Mouse (Mus musculus): ENCODE measurements around the gene Ppfibp2. TPM values are rescaled to one million over a fixed set of nuclear protein-coding genes. Genes with fewer than 3 reads are reported as not detected.
A peak's percentile ranks its signal among the peaks of the same experiment; 100 is the strongest.

Ppfibp2 gene
- total RNA-seq, 1 experiment from 2014 or later, result 14.3 TPM

DNA sequence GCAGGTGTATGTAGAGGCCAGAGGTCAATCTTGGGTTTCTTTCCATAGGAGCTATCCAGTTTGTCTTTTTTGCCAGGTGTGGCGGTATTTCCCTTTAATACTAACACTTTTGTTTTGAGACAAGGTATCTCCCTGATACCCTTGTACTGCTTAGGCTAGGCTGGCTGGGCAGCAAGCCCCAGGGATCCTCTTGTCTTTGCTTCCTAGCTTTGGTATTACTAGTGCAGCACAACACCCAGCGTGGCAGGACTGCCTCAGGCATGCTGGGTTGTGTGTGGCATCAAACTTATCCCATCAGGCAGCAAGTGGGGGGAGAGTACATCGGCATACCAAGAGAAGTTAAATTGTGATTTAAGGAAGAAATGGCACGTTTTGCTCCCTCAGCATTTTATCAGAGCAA, 7.5 kb downstream of the Ppfibp2 start:
- 0 out of 4 replicates have a peak, but pooled peaks of 1 of the 2 experiments have one; percentile 29 for ATAC-seq (replicated peaks in 1 of 2; ENCODE audit: insufficient read depth in 1 of 2, low FRiP score in 2 of 2, low TSS enrichment in 1 of 2, low read depth in 1 of 2, poor library complexity in 2 of 2, severe bottlenecking in 2 of 2)

DNA sequence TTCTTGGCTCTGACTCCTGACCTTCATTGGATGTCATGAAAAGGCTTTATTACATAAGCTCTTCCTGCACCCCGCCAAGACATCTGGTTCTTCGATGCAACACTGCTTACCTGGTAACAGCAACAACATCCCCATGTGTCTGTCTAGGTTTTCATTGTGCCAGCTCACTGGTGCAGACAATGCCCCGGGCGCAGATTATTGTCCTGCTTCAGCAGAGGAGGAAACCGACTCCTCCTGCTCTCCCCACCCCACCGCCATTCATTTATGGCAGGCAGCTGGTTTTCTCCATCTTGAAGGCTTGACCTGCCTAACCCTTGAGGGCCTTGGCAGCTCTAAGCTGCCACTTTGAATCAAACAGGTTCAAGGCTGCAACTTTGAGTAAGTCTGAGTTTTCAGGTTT, 7.9 kb downstream of the Ppfibp2 start:
- ATAC-seq (replicated peaks in 1 of 2; ENCODE audit: insufficient read depth in 1 of 2, low FRiP score in 2 of 2, low TSS enrichment in 1 of 2, low read depth in 1 of 2, poor library complexity in 2 of 2, severe bottlenecking in 2 of 2), result no peak

DNA sequence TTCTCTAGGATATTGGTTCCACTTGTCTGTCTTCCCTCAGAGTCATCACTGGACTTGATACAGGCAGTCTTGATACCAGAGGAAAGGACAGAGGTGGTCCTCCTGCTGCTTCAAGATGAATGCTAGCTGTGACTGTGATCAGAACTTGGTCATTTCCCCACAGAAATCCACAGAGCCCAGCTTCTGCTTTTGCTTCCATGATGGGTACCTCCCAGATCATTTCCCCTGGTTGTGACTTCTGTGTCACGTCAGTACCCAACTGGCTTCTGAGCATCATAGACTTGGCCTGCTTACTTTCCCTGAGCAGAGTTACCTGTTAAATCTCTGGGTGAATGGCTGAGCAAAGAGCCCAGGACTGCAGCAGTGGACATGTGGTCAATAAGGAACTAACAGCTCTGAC, 12.8 kb downstream of the Ppfibp2 start:
- peak; percentile 31 to 46; a peak in 2 of 4 replicates for ATAC-seq (replicated peaks in 1 of 2; ENCODE audit: insufficient read depth in 1 of 2, low FRiP score in 2 of 2, low TSS enrichment in 1 of 2, low read depth in 1 of 2, poor library complexity in 2 of 2, severe bottlenecking in 2 of 2)

DNA sequence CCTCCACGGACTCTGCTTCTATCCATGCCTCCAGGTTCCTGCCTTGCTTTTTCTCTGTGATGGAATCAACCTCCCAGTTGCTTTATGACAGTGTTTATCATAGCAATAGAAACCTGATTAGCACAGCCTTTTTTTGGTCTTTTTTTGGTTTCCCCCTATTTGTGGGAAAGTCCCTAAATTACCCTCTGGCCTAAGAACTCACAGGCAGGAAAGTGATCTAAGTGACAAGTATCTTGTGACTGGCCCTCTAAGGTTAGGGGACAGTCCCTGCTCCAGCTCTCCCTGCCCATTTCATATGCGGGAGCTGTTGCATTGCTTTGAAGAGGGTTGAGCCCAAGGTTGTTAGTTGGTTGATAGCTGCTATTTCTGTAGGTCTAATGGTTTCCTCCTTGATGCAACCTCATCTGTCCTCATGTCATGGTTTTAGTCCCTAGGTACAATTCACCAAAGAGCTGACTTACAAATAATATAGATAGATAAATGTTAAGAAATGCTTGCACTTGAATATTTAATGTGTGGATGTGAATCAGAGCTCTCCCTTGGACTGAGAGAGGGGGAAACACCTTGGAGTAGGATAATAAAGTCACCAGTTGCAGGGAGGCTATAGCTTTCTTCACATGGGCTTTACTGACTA, 14.7 kb downstream of the Ppfibp2 start:
- no peak for ATAC-seq (replicated peaks in 1 of 2; ENCODE audit: insufficient read depth in 1 of 2, low FRiP score in 2 of 2, low TSS enrichment in 1 of 2, low read depth in 1 of 2, poor library complexity in 2 of 2, severe bottlenecking in 2 of 2)

DNA sequence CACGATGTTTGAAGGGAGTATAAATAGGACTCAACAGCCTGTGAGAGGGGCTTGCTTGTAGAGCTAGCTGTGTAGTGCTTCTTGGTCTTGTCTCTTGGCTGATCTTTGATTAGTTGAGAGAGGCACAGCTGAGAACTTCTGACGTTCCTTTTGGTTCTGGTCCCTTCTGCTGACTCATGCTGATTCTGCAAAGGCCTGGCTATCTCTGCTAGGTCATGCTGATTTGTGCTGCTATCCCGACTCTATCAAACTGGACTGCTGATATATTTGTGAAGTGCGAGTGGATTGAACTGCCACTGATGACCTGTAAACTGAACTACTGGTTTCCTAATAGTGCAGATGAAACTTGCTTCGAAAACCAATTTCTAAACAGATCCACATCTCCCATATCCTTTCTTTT, 15.9 kb downstream of the Ppfibp2 start:
- ATAC-seq (replicated peaks in 1 of 2; ENCODE audit: insufficient read depth in 1 of 2, low FRiP score in 2 of 2, low TSS enrichment in 1 of 2, low read depth in 1 of 2, poor library complexity in 2 of 2, severe bottlenecking in 2 of 2), result no peak

DNA sequence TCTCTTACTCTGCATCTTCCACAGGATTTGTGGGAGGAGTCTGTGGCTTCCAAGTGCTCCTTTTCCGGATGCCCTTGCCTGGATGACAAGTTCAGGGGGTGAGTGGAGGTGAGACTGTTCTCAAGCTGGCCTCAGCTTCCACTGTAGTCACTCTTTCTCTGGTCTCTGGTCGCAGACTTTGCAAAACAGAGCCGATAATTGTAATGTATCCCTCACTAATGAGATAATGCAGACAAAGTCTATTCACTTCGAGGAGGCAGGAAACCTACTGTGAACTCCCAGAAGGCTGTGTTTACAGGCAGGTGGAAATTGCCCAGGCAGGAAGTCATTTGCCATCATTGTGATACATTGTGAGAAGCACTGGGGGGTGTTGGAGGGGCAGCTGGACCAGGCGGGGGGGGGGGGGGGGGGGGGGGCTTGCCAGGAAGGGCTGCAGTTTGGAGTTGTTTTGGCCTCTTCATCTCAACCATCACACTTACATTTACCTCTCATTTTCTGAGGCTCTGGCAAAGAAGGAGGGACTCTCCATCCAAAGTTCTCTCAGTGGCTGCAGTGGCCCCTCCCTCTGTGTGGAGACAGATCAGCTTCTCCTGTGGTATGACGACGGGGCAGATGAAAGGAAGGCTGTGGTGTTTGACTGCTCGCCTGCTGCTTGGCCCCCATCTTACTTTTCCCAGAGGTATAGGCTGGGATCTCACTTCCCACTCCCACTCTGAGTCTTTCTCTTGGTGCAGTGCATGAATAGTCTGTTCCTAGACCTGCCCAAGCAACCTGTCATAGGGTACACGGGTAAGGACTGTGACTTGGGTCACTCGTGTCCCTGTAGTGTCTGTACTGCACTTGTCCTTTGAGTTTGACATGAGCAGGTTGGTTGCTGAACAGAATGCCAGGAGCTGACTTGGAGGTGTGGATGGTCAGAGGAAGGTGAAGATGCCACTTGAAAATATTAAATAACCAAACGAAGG, 23.3 kb downstream of the Ppfibp2 start:
- peak in 1 of 2 experiments; percentile 41; a peak in 2 of 4 replicates for ATAC-seq (replicated peaks in 1 of 2; ENCODE audit: insufficient read depth in 1 of 2, low FRiP score in 2 of 2, low TSS enrichment in 1 of 2, low read depth in 1 of 2, poor library complexity in 2 of 2, severe bottlenecking in 2 of 2)

DNA sequence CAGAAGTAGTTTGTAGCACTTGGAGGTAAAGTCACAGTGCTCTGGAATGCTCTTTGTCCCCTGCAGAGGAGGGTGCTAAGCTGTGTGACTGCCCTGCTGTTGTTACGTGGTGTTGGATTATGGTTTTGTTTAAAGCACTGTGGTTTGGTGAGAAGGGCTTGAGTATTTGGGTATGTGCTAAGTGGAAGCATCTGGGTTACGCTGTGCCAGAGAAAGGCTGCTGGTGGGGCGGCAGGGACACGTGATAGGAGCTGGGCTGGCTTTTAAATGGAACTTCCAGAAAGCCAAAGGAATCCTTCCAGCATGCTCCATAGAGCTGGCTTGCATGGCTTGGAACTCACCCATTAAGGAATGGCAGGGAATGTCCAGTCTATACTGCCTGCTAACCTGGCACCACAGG, 24.2 kb downstream of the Ppfibp2 start:
- ATAC-seq (replicated peaks in 1 of 2; ENCODE audit: insufficient read depth in 1 of 2, low FRiP score in 2 of 2, low TSS enrichment in 1 of 2, low read depth in 1 of 2, poor library complexity in 2 of 2, severe bottlenecking in 2 of 2), result no peak

DNA sequence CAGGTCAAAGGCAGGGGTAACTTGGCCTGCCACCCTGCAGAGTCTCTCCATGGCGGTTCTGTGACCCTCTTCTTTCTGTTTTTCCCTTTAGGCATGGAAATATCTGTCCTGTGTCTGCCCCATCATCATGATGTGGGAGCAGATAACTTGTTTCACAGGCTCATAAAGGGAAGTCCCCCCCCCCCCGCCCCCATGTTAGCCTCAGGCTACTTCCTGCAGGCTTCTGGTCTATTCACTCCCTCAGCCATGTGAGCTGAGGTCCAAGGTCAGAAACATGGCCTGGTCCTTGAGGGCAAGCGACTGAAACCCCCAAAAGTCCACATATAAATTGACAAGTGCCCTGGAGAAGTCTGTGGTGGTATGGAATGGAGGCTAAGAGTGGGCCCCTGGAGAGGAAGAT, 25.1 kb downstream of the Ppfibp2 start:
- ATAC-seq (replicated peaks in 1 of 2; ENCODE audit: insufficient read depth in 1 of 2, low FRiP score in 2 of 2, low TSS enrichment in 1 of 2, low read depth in 1 of 2, poor library complexity in 2 of 2, severe bottlenecking in 2 of 2), result peak; percentile 35 to 37; a peak in 3 of 4 replicates

DNA sequence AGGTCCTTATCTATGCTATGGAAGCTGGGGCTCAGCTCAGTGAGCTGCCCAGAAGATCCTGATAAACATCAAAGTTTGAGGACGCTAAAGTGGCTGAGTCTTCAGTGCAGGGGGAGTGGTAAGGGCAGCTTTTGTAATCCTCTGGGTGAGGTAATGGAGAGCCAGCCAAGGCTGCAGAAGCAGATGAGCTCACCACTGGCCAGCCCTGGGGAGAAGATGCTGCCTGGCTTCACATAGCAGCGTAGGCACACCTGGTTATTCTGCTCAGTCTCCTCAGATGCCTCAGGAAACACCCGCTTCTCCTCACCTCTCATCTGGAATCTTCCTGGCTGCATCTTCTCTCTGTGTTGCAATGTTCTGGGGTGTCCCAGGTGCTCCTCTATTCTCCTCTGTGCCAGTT, 29.4 kb downstream of the Ppfibp2 start:
- ATAC-seq (replicated peaks in 1 of 2; ENCODE audit: insufficient read depth in 1 of 2, low FRiP score in 2 of 2, low TSS enrichment in 1 of 2, low read depth in 1 of 2, poor library complexity in 2 of 2, severe bottlenecking in 2 of 2), result no peak

DNA sequence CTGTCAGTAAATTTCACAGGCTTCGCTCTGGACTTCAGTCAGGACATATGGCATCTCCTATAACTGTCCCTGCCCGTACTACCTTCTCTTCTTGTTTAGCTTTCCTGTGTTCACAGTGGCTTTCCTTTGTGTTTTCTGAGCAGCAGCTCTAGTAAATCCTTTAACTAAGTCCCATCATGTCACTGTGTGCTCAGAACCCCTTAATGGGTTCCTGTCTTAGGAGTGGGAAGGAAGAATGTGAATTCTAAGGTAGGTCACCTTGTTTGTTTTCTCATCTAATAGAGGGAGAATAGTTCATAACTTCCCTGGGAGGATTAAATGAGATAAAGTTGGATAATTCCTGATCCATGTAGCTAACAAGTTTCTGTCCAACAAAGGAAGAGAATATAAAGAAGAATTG, 30.1 kb downstream of the Ppfibp2 start, which contains the start of gene 5330417H12Rik:
Gene 5330417H12Rik, minus strand, starts transcription at position 101 of the 400 bp plus-strand sequence.
- ATAC-seq (replicated peaks in 1 of 2; ENCODE audit: insufficient read depth in 1 of 2, low FRiP score in 2 of 2, low TSS enrichment in 1 of 2, low read depth in 1 of 2, poor library complexity in 2 of 2, severe bottlenecking in 2 of 2), result no peak

DNA sequence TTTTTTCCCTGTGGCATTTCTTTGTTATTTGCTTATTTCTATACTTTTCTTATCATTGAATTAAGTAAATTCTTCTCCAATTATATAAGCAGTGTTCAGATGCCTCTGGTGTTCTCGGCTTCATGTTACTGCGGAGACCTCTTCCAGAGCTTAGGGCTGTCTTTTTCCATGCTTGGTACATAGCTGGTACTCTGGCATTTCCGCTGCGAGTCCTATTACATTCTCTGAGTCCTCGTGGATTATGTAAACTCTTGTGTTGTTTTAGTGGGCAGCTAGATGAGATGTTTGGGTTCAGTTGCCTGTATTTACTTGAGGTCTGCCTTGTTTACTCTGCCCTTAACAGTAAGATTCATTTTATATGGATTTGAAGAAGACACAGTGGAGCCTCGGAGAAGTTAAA, 30.8 kb downstream of the Ppfibp2 start:
- ATAC-seq (replicated peaks in 1 of 2; ENCODE audit: insufficient read depth in 1 of 2, low FRiP score in 2 of 2, low TSS enrichment in 1 of 2, low read depth in 1 of 2, poor library complexity in 2 of 2, severe bottlenecking in 2 of 2), result no peak

DNA sequence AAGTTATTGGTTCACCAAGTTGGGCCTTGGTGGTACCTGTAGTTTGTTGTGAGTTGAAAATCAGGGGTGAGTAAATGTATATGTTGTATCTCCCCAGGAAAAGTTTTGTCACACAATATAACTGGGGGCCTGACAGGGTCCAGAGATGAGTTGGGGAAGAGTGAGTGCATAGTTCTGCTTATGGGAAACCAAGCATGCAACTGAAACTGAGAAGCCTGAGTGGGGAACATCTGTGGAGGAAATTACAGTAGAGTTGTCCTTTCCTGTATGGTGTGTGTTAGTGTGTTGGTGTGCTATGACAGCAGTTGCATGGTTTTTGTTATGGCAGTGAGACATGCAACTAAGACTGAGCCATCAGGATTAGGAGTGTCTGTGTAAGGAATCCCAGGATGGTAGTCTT, 33.4 kb downstream of the Ppfibp2 start:
- ATAC-seq (replicated peaks in 1 of 2; ENCODE audit: insufficient read depth in 1 of 2, low FRiP score in 2 of 2, low TSS enrichment in 1 of 2, low read depth in 1 of 2, poor library complexity in 2 of 2, severe bottlenecking in 2 of 2), result peak; percentile 73 to 77

DNA sequence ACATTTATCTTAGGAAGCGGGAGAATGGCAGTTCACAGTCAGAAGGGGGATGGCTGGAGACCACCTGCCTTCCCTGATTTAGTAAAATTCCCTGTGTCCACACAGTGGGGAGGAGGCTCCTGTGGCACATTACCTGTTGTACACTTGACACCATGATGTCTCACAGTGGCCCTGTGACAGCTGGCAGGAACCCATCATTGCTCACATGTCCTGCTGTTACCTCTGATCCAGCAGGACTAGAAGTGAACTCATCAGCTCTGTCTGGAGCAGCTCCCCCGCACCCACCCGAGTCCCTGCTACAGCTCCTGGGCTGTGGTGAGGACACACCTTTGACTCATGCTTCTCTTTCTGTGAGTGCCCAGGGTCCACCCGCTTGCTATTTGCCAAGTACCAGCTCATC, 38.2 kb downstream of the Ppfibp2 start:
- ATAC-seq (replicated peaks in 1 of 2; ENCODE audit: insufficient read depth in 1 of 2, low FRiP score in 2 of 2, low TSS enrichment in 1 of 2, low read depth in 1 of 2, poor library complexity in 2 of 2, severe bottlenecking in 2 of 2), result no peak

DNA sequence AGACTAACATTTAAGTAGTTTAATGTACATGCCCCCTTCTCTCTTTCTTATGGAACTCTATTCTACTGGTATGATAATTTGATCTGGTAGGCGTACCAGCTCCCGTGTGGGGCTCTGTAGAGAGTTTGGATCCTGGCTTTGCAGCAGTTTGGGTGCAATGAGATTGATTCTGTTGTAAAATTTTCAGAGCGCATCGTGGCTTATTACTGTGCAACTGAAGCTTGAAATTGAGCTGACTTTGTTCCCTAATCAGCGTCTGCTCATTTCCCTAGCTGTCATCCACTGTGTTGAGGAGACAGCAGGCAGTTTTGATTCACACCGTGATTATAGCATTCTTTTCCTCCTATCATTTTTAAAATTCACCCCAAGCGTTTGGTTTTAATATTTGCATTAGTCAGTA, 42.4 kb downstream of the Ppfibp2 start:
- no peak for ATAC-seq (replicated peaks in 1 of 2; ENCODE audit: insufficient read depth in 1 of 2, low FRiP score in 2 of 2, low TSS enrichment in 1 of 2, low read depth in 1 of 2, poor library complexity in 2 of 2, severe bottlenecking in 2 of 2)

DNA sequence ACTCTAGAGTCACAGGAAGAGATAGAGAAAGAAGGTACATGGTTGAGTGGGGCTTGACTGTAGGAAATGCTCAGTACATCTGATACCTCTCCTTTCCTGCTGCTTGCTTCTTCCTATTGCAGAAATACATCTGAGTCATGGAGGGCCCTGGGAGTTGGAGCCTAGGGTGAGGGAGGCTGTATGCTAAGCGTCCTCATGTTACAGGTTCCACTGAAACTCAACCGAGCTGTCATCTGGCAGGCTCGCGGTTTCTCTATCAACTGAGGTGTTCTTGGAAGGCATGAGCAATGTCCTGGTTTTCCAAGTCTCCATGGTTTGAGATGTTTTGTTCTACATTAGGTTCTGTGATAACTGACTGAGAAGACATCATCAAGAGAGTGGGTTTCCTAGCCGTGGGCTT, 43.0 kb downstream of the Ppfibp2 start:
- ATAC-seq (replicated peaks in 1 of 2; ENCODE audit: insufficient read depth in 1 of 2, low FRiP score in 2 of 2, low TSS enrichment in 1 of 2, low read depth in 1 of 2, poor library complexity in 2 of 2, severe bottlenecking in 2 of 2), result no peak

DNA sequence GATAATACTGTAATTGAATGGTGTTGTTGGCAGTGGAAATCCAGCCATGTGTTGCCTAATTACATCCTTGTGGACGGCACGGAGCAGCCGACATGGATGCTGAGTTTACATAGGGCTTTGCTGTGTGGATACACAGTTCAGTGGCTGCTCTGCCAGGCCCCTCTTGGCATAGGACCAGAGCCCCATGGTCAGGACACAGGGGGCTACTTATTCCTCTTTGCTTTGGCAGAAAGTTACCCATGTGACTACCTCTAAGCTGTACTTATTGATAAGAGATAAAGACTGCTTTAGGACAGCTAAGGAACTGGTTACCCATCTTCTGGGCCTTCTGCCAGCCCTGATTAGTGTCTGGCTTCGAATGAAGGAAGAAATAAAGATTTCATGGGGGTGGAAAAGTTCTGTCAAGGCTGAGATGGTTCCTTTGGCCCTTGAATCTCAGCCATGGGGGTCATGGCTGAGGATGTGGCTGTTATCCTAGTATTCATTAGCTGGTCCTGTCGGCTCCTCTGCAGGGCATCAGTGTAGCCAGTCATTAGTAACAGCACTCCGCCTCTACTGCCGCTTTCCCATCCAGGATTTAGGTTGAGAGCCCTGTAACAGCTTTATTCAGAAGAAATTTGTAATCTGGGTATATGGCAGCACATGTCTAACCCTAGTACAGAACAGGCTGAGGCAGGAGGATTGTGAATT, 47.7 kb downstream of the Ppfibp2 start:
- ATAC-seq (replicated peaks in 1 of 2; ENCODE audit: insufficient read depth in 1 of 2, low FRiP score in 2 of 2, low TSS enrichment in 1 of 2, low read depth in 1 of 2, poor library complexity in 2 of 2, severe bottlenecking in 2 of 2), result no peak

DNA sequence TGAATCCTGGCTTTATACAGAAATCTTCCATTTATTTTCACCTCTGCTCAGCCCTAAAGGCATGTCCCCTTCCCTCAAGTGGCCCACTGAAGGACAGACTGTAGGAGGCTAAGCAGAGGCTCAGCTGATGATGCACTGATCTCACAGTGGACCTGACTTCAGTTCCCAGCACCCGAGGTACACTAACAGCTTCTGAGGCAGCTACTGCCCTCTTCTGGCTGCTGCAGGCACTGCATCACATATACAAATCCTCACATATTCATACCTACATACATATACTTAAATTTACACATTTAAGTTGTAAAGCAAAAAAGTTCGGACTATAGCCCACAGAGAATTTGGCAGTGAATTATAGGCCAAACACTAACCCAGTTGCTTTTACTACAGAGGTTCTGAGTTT, 50.0 kb downstream of the Ppfibp2 start:
- no peak for ATAC-seq (replicated peaks in 1 of 2; ENCODE audit: insufficient read depth in 1 of 2, low FRiP score in 2 of 2, low TSS enrichment in 1 of 2, low read depth in 1 of 2, poor library complexity in 2 of 2, severe bottlenecking in 2 of 2)

All from hematopoietic stem cell, adult 5-6 weeks (primary cell).